Mouse (Mus musculus) lung, adult 2 months (tissue): ENCODE measurements around the gene Pbx4. TPM values are rescaled to one million over a fixed set of nuclear protein-coding genes. Genes with fewer than 3 reads are reported as not detected.
A peak's percentile ranks its signal among the peaks of the same experiment; 100 is the strongest.

Experiments used
- DNase-seq: peaks from one replicate; pipeline ENCODE4 v3.0.0; 2022
- H3K4me1 ChIP-seq: fragments of 200-500 bp; 2 replicates; pipeline ENCODE4 v1.6.1; 2011; ENCODE audit warnings: low read length; ENCODE audit not compliant: control insufficient read depth, insufficient read depth
- H3K4me3 ChIP-seq: fragments of 200-500 bp; replicated peaks from 2 replicates; pipeline ENCODE3; 2011; ENCODE audit warnings: low read depth, mild to moderate bottlenecking, control low read depth, low read length; ENCODE audit errors: extremely low read depth
- CTCF ChIP-seq: fragments of 200-500 bp; IDR thresholded peaks from 2 replicates; pipeline ENCODE4 v1.5.1; 2011; ENCODE audit warnings: mild to moderate bottlenecking, low read length, control low read depth; ENCODE audit not compliant: insufficient read depth
- POLR2A ChIP-seq: fragments of 200-500 bp; IDR thresholded peaks from 2 replicates; pipeline ENCODE4 v1.6.1; 2011; ENCODE audit warnings: low read depth, mild to moderate bottlenecking, control low read depth, low read length, borderline replicate concordance; ENCODE audit errors: extremely low read depth
- WGBS: fragments of 180-500 bp; shearing (Covaris S2); methylation state at CpG from one replicate; pipeline ENCODE4 v1.1.7; 2018; 5-methylcytosine and 5-hydroxymethylcytosine counted together
- polyA plus RNA-seq: library from polyadenylated mRNA; depleted of rRNA; stranded (reverse); fragments of >200 nt; gene quantifications from 2 replicates; pipeline ENCODE4 v1.2.3, GENCODE M21; 2012; rRNA removed

The Pbx4 gene
- polyA plus RNA-seq: 4.2 and 5.5 TPM in 2 replicates

DNA sequence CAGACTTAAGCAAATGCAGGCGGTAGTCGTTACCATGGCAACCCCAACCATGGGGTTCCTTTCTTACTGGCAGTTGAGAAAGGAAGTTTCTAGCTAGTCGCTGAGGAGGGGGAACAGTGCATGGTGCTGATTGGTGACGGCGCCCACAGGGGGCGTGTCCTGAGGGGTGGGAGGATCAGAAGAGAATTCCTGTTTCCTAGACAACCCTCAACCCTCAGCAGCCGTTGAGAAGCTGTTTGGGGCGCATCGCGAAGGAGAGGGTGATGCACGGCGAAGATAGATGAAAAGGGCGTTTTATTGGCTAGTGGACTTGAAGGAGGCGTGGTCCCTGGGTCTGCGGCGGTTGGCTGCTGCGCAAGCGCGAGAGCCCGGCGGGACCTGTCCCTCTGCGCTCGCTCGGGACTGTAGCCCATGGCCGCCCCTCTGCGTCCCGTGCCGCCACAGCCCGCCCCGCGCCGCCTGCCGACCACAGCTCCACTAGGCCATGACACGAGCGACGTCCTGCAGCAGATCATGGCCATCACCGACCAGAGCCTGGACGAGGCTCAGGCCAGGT is at the start of gene Pbx4:
Gene Pbx4, plus strand, starts transcription at position 194 of the 556 bp plus-strand sequence.
- peak; percentile 60 for DNase-seq
- TF ChIP-seq POLR2A: no peak
- TF ChIP-seq CTCF: no peak
- H3K4me1 ChIP-seq: no peaks in the 10 kb centered on the region; the same call in 1 of the 2 replicates
- under 1% methylated on average over 38 of the region's 38 CpGs for WGBS
- H3K4me3 ChIP-seq: peak within 1 kb of the TSS; percentile 64

DNA sequence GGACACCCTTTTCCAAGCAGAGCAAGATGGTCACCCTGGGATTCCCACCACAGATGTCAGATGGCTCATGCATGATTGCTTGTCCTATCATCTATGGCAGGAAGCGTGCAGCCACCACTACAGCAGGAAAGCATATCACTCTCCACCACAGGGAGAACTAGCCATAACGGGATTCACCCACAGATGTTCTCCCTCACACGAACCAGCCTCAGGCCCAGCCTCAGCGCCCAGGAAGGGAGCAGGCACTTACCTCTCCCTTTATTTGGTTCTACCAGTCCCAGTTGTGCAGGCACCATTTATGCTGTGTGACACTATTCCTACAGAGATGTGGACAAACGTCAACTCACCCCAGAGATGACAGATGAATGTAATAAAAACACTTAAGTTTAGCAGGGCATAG is 43.2 kb upstream of the Pbx4 start:
- peaks cover 3% of the 10 kb centered on the region; the same call in 1 of the 2 replicates for H3K4me1 ChIP-seq
- no peak overlapping the region for H3K4me3 ChIP-seq
- TF ChIP-seq POLR2A (no peak), CTCF (no peak)
- peak; percentile 2 for DNase-seq
- WGBS: 89% methylated on average over 5 of the region's 5 CpGs

DNA sequence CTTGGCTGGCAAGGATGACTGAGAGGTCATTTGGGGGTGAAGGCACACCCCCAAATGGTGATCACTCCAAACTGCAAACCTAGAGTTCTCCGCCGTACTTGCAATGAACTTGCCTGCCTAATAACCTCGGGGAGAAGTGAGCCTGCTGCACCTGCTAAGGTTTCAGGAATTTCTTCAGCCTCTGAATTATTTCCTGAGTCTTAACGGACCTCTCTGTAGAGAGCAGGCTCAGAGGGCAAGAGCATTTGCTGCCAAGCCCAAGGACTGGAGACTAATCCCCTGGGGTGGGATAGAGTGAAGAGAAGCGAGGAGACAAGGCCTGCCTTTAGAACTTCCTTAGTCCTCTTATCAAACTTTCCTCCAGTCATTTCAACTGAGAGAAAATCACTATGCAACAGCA is 42.6 kb upstream of the Pbx4 start:
- WGBS: 62% methylated on average over 5 of the region's 5 CpGs
- H3K4me1 ChIP-seq: peaks cover 3% of the 10 kb centered on the region; the same call in 1 of the 2 replicates
- TF ChIP-seq POLR2A (no peak), CTCF (no peak)

DNA sequence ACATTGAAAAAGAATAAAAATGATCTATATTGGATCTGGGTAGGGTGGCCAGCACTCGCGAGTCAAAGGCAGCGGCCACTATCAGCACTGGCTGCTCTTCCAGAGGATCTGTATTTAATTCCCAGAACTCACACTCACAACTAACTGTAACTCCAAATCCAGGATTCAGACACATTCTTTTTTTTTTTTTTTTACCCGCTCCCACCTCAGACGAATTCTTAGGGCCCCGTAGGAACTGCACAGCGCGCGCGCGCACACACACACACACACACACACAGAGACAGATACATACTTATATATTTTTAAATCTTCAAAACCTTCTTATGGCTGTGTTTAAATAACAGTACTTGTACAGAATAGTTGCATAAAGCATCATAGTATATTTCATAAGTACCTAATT is 41.9 kb upstream of the Pbx4 start:
- Histone ChIP-seq H3K4me1 (peaks cover 3% of the 10 kb centered on the region; the same call in 1 of the 2 replicates), H3K4me3 (peak overlapping the region; percentile 93)
- TF ChIP-seq POLR2A (no peak), CTCF (no peak)
- WGBS: 30% methylated on average over 11 of the region's 11 CpGs
- DNase-seq: peak; percentile 4

More for the DNA sequence above, 42.6 kb upstream of the Pbx4 start:
- peak; percentile 2 for DNase-seq
- H3K4me3 ChIP-seq: no peak overlapping the region

DNA sequence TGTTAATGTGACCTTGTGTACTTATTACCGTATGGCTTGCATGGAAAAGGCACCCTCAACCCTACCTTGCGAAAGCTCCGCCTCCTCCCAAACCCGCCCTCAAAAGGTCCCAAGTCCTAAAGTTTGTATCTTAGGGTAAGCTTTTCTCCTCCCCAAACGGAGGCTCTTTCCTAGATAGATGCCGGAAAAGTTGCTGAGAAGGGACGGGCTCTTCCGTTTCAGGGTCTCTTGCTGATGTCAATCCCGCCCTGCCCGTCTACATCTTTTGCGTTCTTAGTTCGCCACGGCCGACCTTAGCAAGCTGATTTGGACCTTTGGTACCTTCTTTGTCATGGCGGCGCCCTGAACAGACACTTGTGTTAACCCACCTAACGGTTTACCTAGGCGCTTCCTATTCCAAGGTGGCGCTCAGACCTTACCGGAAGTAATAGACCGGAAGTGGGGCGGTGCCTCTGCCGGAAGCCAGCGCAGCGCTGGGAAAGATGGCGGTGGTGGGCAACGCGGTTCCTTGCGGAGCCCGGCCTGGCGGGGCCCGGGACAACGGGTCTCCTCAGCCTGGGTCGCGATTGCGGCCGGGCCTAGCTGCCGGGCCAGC is 41.4 kb upstream of the Pbx4 start, which contains the start of the genes Atp13a1 and Zfp866:
Gene Atp13a1, plus strand, starts transcription at position 391 of the 595 bp plus-strand sequence.
Gene Zfp866, minus strand, starts transcription at position 406 of the 595 bp plus-strand sequence.
- H3K4me1 ChIP-seq: peaks cover 3% of the 10 kb centered on the region; the same call in 1 of the 2 replicates
- DNase-seq: peak; percentile 90
- WGBS: under 1% methylated on average over 38 of the region's 38 CpGs

DNA sequence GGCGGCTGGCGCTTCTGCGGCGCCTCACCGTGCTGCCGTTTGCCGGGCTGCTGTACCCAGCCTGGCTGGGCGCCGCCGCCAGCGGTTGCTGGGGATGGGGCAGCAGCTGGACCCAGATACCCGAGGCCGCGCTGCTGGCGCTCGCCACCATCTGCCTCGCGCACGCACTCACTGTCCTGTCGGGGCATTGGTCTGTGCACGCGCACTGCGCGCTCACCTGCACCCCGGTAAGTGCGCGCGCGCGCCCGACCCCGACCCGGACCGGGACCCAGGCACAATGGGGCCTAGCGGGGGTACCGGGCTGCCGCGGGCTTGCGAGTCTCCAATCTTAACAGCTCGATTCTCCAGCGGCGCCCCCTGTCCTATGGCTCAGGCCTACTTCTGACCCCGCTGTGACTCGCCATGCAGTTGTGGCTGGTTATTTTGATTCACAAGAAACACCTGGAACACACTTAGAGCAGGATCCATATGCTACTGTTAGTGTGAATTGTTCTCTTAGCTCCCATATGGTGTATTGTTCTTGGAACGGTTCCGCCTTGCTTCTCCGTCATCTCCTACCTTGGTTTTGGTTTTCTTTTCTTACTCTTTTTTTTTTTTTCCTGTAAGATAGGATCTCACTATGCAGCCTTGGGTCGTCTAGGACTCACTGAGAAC is 40.7 kb upstream of the Pbx4 start:
- TF ChIP-seq CTCF (no peak), POLR2A (no peak)
- WGBS: under 1% methylated on average over 48 of the region's 48 CpGs
- Histone ChIP-seq H3K4me3 (peak overlapping the region; percentile 93), H3K4me1 (peaks cover 3% of the 10 kb centered on the region; the same call in 1 of the 2 replicates)
- DNase-seq: no peak

More for the DNA sequence above, 41.4 kb upstream of the Pbx4 start, which contains the start of the genes Atp13a1 and Zfp866:
- peak; percentile 86 for TF ChIP-seq POLR2A
- no peak for TF ChIP-seq CTCF
- H3K4me3 ChIP-seq: peak within 1 kb of the TSS; percentile 93

DNA sequence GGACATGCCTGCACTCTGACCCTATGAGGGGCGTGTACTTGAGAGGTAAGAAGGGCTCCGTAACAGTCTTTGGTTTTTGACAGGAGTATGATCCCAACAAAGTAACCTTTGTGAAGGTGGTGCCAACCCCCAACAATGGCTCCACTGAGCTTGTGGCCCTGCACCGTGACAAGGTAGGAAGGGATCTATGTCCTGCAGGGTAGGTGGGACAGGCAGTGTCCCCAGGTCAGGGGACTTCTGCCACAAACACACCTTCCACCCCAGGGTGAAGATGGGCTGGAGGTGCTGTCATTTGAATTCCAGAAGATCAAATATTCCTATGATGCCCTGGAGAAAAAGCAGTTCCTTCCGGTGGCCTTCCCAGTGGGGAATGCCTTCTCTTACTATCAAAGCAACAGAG is 38.6 kb upstream of the Pbx4 start:
- TF ChIP-seq POLR2A (no peak), CTCF (no peak)
- WGBS: 87% methylated on average over 4 of the region's 4 CpGs
- DNase-seq: no peak
- Histone ChIP-seq H3K4me3 (no peak overlapping the region), H3K4me1 (peaks cover 3% of the 10 kb centered on the region; the same call in 1 of the 2 replicates)

DNA sequence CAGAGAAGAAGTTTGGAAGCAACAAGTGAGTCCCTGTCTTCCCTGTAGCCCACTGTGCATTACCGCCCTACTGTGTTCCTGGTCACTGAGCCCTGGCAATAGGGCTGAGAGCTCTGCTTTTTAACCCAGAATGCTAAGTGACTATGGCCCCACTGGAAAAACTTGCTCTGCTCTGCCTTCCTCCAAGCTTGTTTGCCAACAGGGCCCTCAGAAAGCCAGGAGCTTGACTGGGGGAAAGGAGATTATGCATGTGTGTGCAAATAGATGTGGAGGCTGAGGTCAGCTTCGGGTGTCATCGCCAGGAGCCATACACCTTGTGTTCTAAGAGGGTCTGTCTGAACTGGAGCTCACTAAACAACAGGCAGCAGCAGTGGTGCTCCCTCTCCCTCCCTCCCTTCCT is 38.2 kb upstream of the Pbx4 start:
- no peak overlapping the region for H3K4me3 ChIP-seq
- DNase-seq: no peak
- peaks cover 3% of the 10 kb centered on the region; the same call in 1 of the 2 replicates for H3K4me1 ChIP-seq
- 87% methylated on average over 3 of the region's 3 CpGs for WGBS
- no peak for TF ChIP-seq POLR2A
- no peak for TF ChIP-seq CTCF

DNA sequence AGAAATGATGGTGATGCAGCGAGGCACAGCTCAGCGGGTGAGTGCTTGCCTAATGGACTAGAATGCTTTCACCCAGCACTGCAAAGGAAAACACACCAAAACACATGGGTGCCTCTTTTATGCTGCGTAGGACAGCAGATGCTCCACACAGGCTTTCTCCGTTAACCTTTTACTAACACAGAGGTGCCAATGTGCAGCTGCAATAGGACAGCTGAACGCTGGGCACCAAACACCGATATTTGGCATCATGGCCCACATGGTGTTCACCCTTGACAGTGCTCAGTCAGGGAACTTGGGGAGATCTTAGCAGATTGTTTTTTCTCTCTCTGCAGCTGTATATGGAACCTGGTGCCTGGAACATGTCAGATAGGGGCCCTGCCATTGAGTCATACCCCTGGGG is 37.4 kb upstream of the Pbx4 start:
- H3K4me3 ChIP-seq: no peak overlapping the region
- DNase-seq: no peak
- WGBS: 94% methylated on average over 6 of the region's 6 CpGs
- H3K4me1 ChIP-seq: peaks cover 3% of the 10 kb centered on the region; the same call in 1 of the 2 replicates
- TF ChIP-seq CTCF (no peak), POLR2A (no peak)
